8 mouse cellular contexts compared by ENCODE assay signal in the genomic region with DNA sequence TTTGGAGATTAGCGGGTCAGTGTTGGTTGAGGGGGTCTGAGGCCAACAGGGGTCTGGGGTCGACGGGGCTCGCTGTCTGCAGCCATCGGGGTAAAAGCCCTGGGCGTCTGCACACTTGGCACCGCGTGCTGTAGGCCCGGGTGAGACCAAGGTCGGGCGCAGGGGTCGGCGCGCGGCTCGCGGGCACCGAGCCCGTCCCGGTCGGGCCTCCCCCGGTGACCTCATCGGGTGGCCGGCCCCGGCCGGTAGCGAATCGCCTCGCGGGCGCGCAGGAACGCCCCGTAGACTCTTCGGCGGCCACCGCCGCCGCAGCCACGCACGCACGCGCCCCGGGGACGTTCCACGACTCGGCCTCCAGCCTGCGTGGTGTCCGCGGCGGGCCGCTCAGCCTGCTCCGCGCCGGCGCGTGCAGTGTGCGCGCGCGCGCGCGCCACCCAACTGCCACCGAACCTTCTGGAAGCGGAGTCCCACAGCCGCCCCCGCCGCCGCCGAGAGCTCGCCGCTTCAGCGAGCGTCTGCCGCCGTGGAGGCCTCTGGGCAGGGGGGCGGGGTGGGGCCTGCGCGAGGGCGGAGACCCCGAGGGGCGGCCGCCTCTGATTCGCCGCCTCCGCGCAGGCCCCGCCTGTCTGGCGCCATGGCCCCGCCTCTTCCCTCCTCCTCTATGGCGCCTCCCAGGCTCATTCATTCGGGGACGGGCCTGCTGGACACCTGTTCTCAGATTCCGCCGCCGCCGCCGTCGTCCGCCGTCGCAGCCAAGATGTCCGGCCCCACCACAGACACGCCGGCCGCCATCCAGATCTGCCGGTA. TPM values are rescaled to one million over a fixed set of nuclear protein-coding genes. Genes with fewer than 3 reads are reported as not detected.
DNase-seq lines count a peak whose midpoint lies in the region; ATAC-seq lines count a peak whose summit lies in the region.

Acot7 (plus strand) TSS at position 598 of the 807 bp plus-strand sequence.

- WGBS in forebrain, embryonic 11.5 days = under 1% methylated on average over 101 of the region's 108 CpGs
- under 1% methylated on average over 94 of the region's 108 CpGs for WGBS in heart, embryonic 15.5 days
- under 1% methylated on average over 101 of the region's 108 CpGs for WGBS in liver, embryonic 13.5 days (ENCODE audit: insufficient replicate concordance)
- WGBS in stomach, embryonic 14.5 days = under 1% methylated on average over 79 of the region's 108 CpGs

- peak; percentile 95 for ATAC-seq in forebrain, embryonic 11.5 days (replicated peaks; ENCODE audit: low FRiP score)
- ATAC-seq in heart, embryonic 15.5 days (replicated peaks; ENCODE audit: insufficient number of reproducible peaks, insufficient read depth, low FRiP score, low read depth) = peak; percentile 96
- peak; percentile 94 for ATAC-seq in liver, embryonic 13.5 days (ENCODE audit: low read depth)
- ATAC-seq in stomach, embryonic 14.5 days (ENCODE audit: insufficient number of reproducible peaks, insufficient read depth, low FRiP score, low read depth) = peak; percentile 96

- peaks cover 4% of the 10 kb centered on the region; the same call in 1 of the 2 replicates for H3K27me3 ChIP-seq in forebrain, embryonic 11.5 days (ENCODE audit: control insufficient read depth, insufficient read depth, low read length)
- H3K27me3 ChIP-seq in heart, embryonic 15.5 days = no peaks in the 10 kb centered on the region
- H3K27me3 ChIP-seq in liver, embryonic 13.5 days = peaks cover 18% of the 10 kb centered on the region
- 0 out of 2 replicates have a peak, but pooled peaks cover 5% of the 10 kb centered on the region for H3K27me3 ChIP-seq in stomach, embryonic 14.5 days (ENCODE audit: control insufficient read depth, insufficient read depth, low read length)

- peak within 1 kb of the TSS; percentile 60 for H3K4me3 ChIP-seq in forebrain, embryonic 11.5 days (ENCODE audit: low read depth, low read length)
- peak within 1 kb of the TSS; percentile 77 for H3K4me3 ChIP-seq in heart, embryonic 15.5 days
- peak within 1 kb of the TSS; percentile 77 for H3K4me3 ChIP-seq in liver, embryonic 13.5 days (replicated peaks)
- H3K4me3 ChIP-seq in stomach, embryonic 14.5 days (ENCODE audit: low read depth, low read length) = peak within 1 kb of the TSS; percentile 56

- H3K9ac ChIP-seq in forebrain, embryonic 11.5 days (ENCODE audit: low read length) = peak within 1 kb of the TSS; percentile 79
- H3K9ac ChIP-seq in heart, embryonic 15.5 days = peak within 1 kb of the TSS; percentile 82
- H3K9ac ChIP-seq in liver, embryonic 13.5 days = peak within 1 kb of the TSS; percentile 87
- H3K9ac ChIP-seq in stomach, embryonic 14.5 days (replicated peaks; ENCODE audit: low read depth, low read length) = peak within 1 kb of the TSS; percentile 72

- DNase-seq in CD8-positive naive resting alpha-beta T cell, adult 2 months (ENCODE audit: low read depth in 2 of 2, low spot score in 2 of 2) = peak; percentile 79 to 88
- peak; percentile 81 for DNase-seq in c-Kit-positive CD71-positive TER-119-negative erythroid progenitor cells, embryonic 14.5 days (ENCODE audit: low read depth)
- peak; percentile 97 for DNase-seq in forebrain, embryonic 11.5 days (ENCODE audit: low spot score)
- peak; percentile 93 to 95 for DNase-seq in kidney, postnatal 25 days
- DNase-seq in liver, embryonic 13.5 days = peak; percentile 87
- peak; percentile 82 to 86 for DNase-seq in natural killer cell, adult 2 months (ENCODE audit: low spot score in 2 of 2)

- peak within 1 kb of the TSS; percentile 50; the same call in 1 of the 2 replicates for H3K27ac ChIP-seq in forebrain, embryonic 11.5 days (ENCODE audit: low read depth, low read length)
- H3K27ac ChIP-seq in heart, embryonic 15.5 days = peak within 1 kb of the TSS; percentile 94
- H3K27ac ChIP-seq in liver, embryonic 13.5 days = peak within 1 kb of the TSS; percentile 74
- H3K27ac ChIP-seq in stomach, embryonic 14.5 days (ENCODE audit: low read length) = peak within 1 kb of the TSS; percentile 67

- H3K36me3 ChIP-seq in forebrain, embryonic 11.5 days (ENCODE audit: control insufficient read depth, insufficient read depth, low read length) = no peaks in the 10 kb centered on the region; the same call in 1 of the 2 replicates
- no peaks in the 10 kb centered on the region for H3K36me3 ChIP-seq in heart, embryonic 15.5 days
- H3K36me3 ChIP-seq in liver, embryonic 13.5 days = no peaks in the 10 kb centered on the region
- no peaks in the 10 kb centered on the region for H3K36me3 ChIP-seq in stomach, embryonic 14.5 days (ENCODE audit: control insufficient read depth, insufficient read depth, low read length)

- peaks cover 6% of the 10 kb centered on the region for H3K4me1 ChIP-seq in forebrain, embryonic 11.5 days (replicated peaks; ENCODE audit: control insufficient read depth, insufficient read depth, low read length)
- H3K4me1 ChIP-seq in heart, embryonic 15.5 days (replicated peaks) = peaks cover 24% of the 10 kb centered on the region
- peaks cover 40% of the 10 kb centered on the region for H3K4me1 ChIP-seq in liver, embryonic 13.5 days (replicated peaks)
- H3K4me1 ChIP-seq in stomach, embryonic 14.5 days (ENCODE audit: control insufficient read depth, insufficient read depth, low read length) = peaks cover 6% of the 10 kb centered on the region; the same call in 1 of the 2 replicates

- H3K9me3 ChIP-seq in forebrain, embryonic 11.5 days (ENCODE audit: control insufficient read depth, low read length) = no peaks in the 10 kb centered on the region
- no peaks in the 10 kb centered on the region for H3K9me3 ChIP-seq in heart, embryonic 15.5 days (replicated peaks)
- no peaks in the 10 kb centered on the region for H3K9me3 ChIP-seq in liver, embryonic 13.5 days (replicated peaks)
- H3K9me3 ChIP-seq in stomach, embryonic 14.5 days (ENCODE audit: control insufficient read depth, low read depth, low read length) = no peaks in the 10 kb centered on the region

- H3K4me2 ChIP-seq in forebrain, embryonic 11.5 days (ENCODE audit: low read depth, low read length, severe bottlenecking) = peak within 1 kb of the TSS; percentile 96
- H3K4me2 ChIP-seq in heart, embryonic 15.5 days = peak within 1 kb of the TSS; percentile 88
- H3K4me2 ChIP-seq in liver, embryonic 13.5 days = peak within 1 kb of the TSS; percentile 95
- peak within 1 kb of the TSS; percentile 96 for H3K4me2 ChIP-seq in stomach, embryonic 14.5 days (replicated peaks; ENCODE audit: low read depth, low read length)

RNA-seq across cellular contexts. Expression of gene Acot7, which starts in this region (rescaled TPM):
- polyA plus RNA-seq in forebrain, embryonic 11.5 days (2014; fragmentation: Nextera tagmentation; extraction: Ambion mirVana) = 75.1 and 77.8 TPM in 2 replicates
- 58.4 and 73.4 TPM in 2 replicates for polyA plus RNA-seq in heart, embryonic 15.5 days (2015; fragmentation: Nextera tagmentation; extraction: Ambion mirVana)
- polyA plus RNA-seq in liver, embryonic 13.5 days (2015; fragmentation: Nextera tagmentation; extraction: Ambion mirVana) = 24.8 and 25.2 TPM in 2 replicates
- polyA plus RNA-seq in stomach, embryonic 14.5 days (2014; fragmentation: Nextera tagmentation; extraction: Ambion mirVana) = 71.4 and 72.4 TPM in 2 replicates

Comparison
In these comparisons a context has a peak if more than half of its experiments do, and no peak if none do; other contexts are left out.
1. Peak in every context shown above with its lines: DNase-seq, ATAC-seq, H3K4me3 ChIP-seq and H3K27ac ChIP-seq.